Comparison of ENCODE assay signal across 19 mouse cellular contexts in genomic region chr2:143023331-143023730, GRCm38 (mm10). TPM values are rescaled to one million over a fixed set of nuclear protein-coding genes. Genes with fewer than 3 reads are reported as not detected.
"Had no signal": no experiment of that assay in that cellular context is flagged by ENCODE, and none has a peak within 500 bp of the region (broad histone marks: within the 10 kb centered on the region; RNA-seq: fewer than 3 reads in every experiment).

No protein-coding gene starts in this region.

- H3K4me1 ChIP-seq: midbrain, embryonic 13.5 days had no signal

- H3K27ac ChIP-seq: layer of hippocampus, adult 2 months; limb, embryonic 13.5 days; liver, embryonic 14.5 days; midbrain, embryonic 13.5 days; neural tube, embryonic 12.5 days; stomach, postnatal 0 days had no signal

- H3K4me3 ChIP-seq: layer of hippocampus, adult 2 months; limb, embryonic 13.5 days; midbrain, embryonic 13.5 days; neural tube, embryonic 12.5 days had no signal

- DNase-seq: kidney, postnatal 10 days; kidney, postnatal 4 days; left cerebral cortex, postnatal 4 days; lung, adult 18-20 months; lung, postnatal 36 days; thymus, postnatal 25 days had no signal

- ATAC-seq: midbrain, embryonic 13.5 days had no signal

- H3K4me2 ChIP-seq: limb, embryonic 13.5 days; midbrain, embryonic 13.5 days; neural tube, embryonic 12.5 days had no signal

- H3K9ac ChIP-seq: limb, embryonic 13.5 days; liver, embryonic 14.5 days; midbrain, embryonic 13.5 days; neural tube, embryonic 12.5 days had no signal

- H3K9me3 ChIP-seq: limb, embryonic 13.5 days; midbrain, embryonic 13.5 days; neural tube, embryonic 12.5 days had no signal

- H3K27me3 ChIP-seq: midbrain, embryonic 13.5 days; neural tube, embryonic 12.5 days had no signal

- H3K36me3 ChIP-seq: limb, embryonic 13.5 days; midbrain, embryonic 13.5 days; neural tube, embryonic 12.5 days had no signal

RNA-seq across cellular contexts. Expression of gene Otor, which starts 54.9 kb away (rescaled TPM):
- total RNA-seq: layer of hippocampus, adult 2 months; layer of hippocampus, postnatal 14 days; left cerebral cortex, adult 18-20 months; left cerebral cortex, postnatal 10 days; liver, adult 2 months; megakaryocyte progenitor cell, adult 5-6 weeks; neutrophil, adult 5-6 weeks had no signal
- polyA plus RNA-seq: liver, adult 2 months; urinary bladder, adult 2 months had no signal
